Mouse (Mus musculus): Measurements from ENCODE around the gene Cask.

DNA sequence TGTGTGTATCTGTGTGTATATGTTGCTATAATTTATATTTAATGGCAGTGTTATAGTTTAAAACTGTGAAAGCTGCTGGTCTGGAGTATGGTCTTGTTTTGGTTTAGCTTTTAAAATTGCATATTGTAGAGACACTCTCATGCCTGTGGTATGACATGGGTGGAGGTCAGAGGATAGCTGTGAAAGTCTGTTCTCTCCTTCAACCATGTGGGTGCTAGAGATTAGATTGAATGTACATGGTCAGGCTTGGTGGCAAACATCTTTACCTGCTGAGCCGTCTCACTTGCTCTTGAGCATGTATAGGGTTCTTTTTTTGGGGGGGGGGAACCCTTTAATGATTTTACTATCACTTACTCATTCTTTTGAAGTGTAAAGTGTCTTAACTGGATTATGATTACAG is 361.4 kb downstream of the Cask start:
- TF ChIP-seq POLR2A (IDR thresholded peaks at IDR 0.05; ENCODE audit: insufficient read depth, low read depth, low read length) (no peak), CTCF (IDR thresholded peaks at IDR 0.05) (no peak), EP300 (IDR thresholded peaks at IDR 0.05; ENCODE audit: insufficient read depth, low read depth, low read length) (no peak)

All from heart, adult 2 months (tissue).